Mouse (Mus musculus): Measurements from ENCODE around the gene Zfp879. TPM values are rescaled to one million over a fixed set of nuclear protein-coding genes. Genes with fewer than 3 reads are reported as not detected.
A peak's percentile ranks its signal among the peaks of the same experiment; 100 is the strongest.

Zfp879 gene
- polyA plus RNA-seq, 2 experiments, result 0.66 to 0.89 TPM

DNA sequence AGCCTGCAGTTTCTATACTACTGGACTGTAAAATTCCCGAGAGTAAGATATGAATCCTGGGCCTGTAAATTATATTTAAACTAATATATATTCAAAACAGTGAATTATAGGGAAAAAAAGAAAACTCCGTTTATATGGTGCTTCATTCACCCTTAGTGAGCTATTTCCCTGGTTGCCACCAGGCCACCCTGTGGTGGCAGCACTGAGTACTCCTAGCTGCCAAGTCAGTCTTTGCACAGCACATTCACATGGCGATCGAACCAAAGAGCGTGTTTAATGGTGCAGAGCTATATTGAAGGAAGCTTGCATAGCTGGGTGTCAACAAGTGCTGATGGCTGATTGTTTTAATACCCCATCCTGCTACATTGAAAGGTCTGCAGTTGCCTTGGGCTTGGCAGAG, 5.7 kb upstream of the Zfp879 start:
- Histone ChIP-seq H3K27me3 (ENCODE audit: control insufficient read depth, insufficient read depth, low read length) (peaks cover 48% of the 10 kb centered on the region), H3K36me3 (ENCODE audit: control insufficient read depth, insufficient read depth, low read length) (no peaks in the 10 kb centered on the region), H3K9me3 (ENCODE audit: control insufficient read depth, low read length) (no peaks in the 10 kb centered on the region; the same call in 1 of the 2 replicates), H3K4me2 (replicated peaks; ENCODE audit: low read depth, low read length, severe bottlenecking) (no peak overlapping the region), H3K4me3 (replicated peaks; ENCODE audit: low read length) (no peak overlapping the region), H3K4me1 (ENCODE audit: control insufficient read depth, insufficient read depth, low read length) (peaks cover 5% of the 10 kb centered on the region), H3K27ac (replicated peaks; ENCODE audit: low read depth, low read length) (no peak overlapping the region), H3K9ac (ENCODE audit: low read depth, low read length, severe bottlenecking) (no peak overlapping the region)
- no peak for ATAC-seq (ENCODE audit: low FRiP score, low read depth)
- WGBS, result 79% methylated on average over 5 of the region's 5 CpGs
- no peak for TF ChIP-seq POLR2A (IDR thresholded peaks at IDR 0.05; ENCODE audit: borderline replicate concordance, extremely low read depth, insufficient read depth, insufficient read length)
- no peak for DNase-seq (ENCODE audit: low spot score)

GRCm38 (mm10) chr11:50845951-50846350, 4.6 kb upstream of the Zfp879 start:
- no peak overlapping the region for H3K27ac ChIP-seq (replicated peaks; ENCODE audit: low read depth, low read length)
- no peaks in the 10 kb centered on the region; the same call in 1 of the 2 replicates for H3K9me3 ChIP-seq (ENCODE audit: control insufficient read depth, low read length)
- no peak overlapping the region for H3K4me3 ChIP-seq (replicated peaks; ENCODE audit: low read length)
- 89% methylated on average over 3 of the region's 3 CpGs for WGBS
- peaks cover 37% of the 10 kb centered on the region for H3K27me3 ChIP-seq (ENCODE audit: control insufficient read depth, insufficient read depth, low read length)
- no peak for TF ChIP-seq POLR2A (IDR thresholded peaks at IDR 0.05; ENCODE audit: borderline replicate concordance, extremely low read depth, insufficient read depth, insufficient read length)
- DNase-seq (ENCODE audit: low spot score) (no peak), ATAC-seq (ENCODE audit: low FRiP score, low read depth) (no peak)
- H3K4me2 ChIP-seq (replicated peaks; ENCODE audit: low read depth, low read length, severe bottlenecking), result no peak overlapping the region
- no peak overlapping the region for H3K9ac ChIP-seq (ENCODE audit: low read depth, low read length, severe bottlenecking)
- H3K4me1 ChIP-seq (ENCODE audit: control insufficient read depth, insufficient read depth, low read length), result peaks cover 6% of the 10 kb centered on the region
- H3K36me3 ChIP-seq (ENCODE audit: control insufficient read depth, insufficient read depth, low read length), result no peaks in the 10 kb centered on the region

- H3K27ac ChIP-seq (replicated peaks; ENCODE audit: low read depth, low read length), result no peak overlapping the region
- peaks cover 8% of the 10 kb centered on the region for H3K4me1 ChIP-seq (ENCODE audit: control insufficient read depth, insufficient read depth, low read length)
- no peaks in the 10 kb centered on the region for H3K27me3 ChIP-seq (ENCODE audit: control insufficient read depth, insufficient read depth, low read length)
- peaks cover 5% of the 10 kb centered on the region; the same call in 1 of the 2 replicates for H3K36me3 ChIP-seq (ENCODE audit: control insufficient read depth, insufficient read depth, low read length)
- H3K4me3 ChIP-seq (replicated peaks; ENCODE audit: low read length), result no peak overlapping the region
- ATAC-seq (ENCODE audit: low FRiP score, low read depth), result no peak
- no peak overlapping the region for H3K4me2 ChIP-seq (replicated peaks; ENCODE audit: low read depth, low read length, severe bottlenecking)
- peaks cover 10% of the 10 kb centered on the region; the same call in 1 of the 2 replicates for H3K9me3 ChIP-seq (ENCODE audit: control insufficient read depth, low read length)
- no peak for DNase-seq (ENCODE audit: low spot score)
- no peak for TF ChIP-seq POLR2A (IDR thresholded peaks at IDR 0.05; ENCODE audit: borderline replicate concordance, extremely low read depth, insufficient read depth, insufficient read length)
- WGBS, result 84% methylated on average over 4 of the region's 4 CpGs
- H3K9ac ChIP-seq (ENCODE audit: low read depth, low read length, severe bottlenecking), result no peak overlapping the region
Measured at GRCm38 (mm10) chr11:50835727-50836126, 5.6 kb downstream of the Zfp879 start.

GRCm38 (mm10) chr11:50827010-50827953, 14.1 kb downstream of the Zfp879 start, which contains the start of gene Zfp354c:
Gene Zfp354c, minus strand, starts transcription at chr11:50827724.
- peak within 1 kb of the TSS; percentile 87 for H3K4me3 ChIP-seq (replicated peaks; ENCODE audit: low read length)
- WGBS, result under 1% methylated on average over 43 of the region's 45 CpGs
- H3K9ac ChIP-seq (ENCODE audit: low read depth, low read length, severe bottlenecking), result peak within 1 kb of the TSS; percentile 96
- DNase-seq (ENCODE audit: low spot score) (peak; percentile 89), ATAC-seq (ENCODE audit: low FRiP score, low read depth) (peak; percentile 96)
- H3K27ac ChIP-seq (replicated peaks; ENCODE audit: low read depth, low read length), result peak within 1 kb of the TSS; percentile 85
- peak within 1 kb of the TSS; percentile 52 for H3K4me2 ChIP-seq (replicated peaks; ENCODE audit: low read depth, low read length, severe bottlenecking)
- H3K36me3 ChIP-seq (ENCODE audit: control insufficient read depth, insufficient read depth, low read length), result peaks cover 38% of the 10 kb centered on the region
- no peaks in the 10 kb centered on the region for H3K27me3 ChIP-seq (ENCODE audit: control insufficient read depth, insufficient read depth, low read length)
- H3K4me1 ChIP-seq (ENCODE audit: control insufficient read depth, insufficient read depth, low read length), result peaks cover 8% of the 10 kb centered on the region
- peak; percentile 68; the same call in 1 of the 2 replicates for TF ChIP-seq POLR2A (IDR thresholded peaks at IDR 0.05; ENCODE audit: borderline replicate concordance, extremely low read depth, insufficient read depth, insufficient read length)
- no peaks in the 10 kb centered on the region for H3K9me3 ChIP-seq (ENCODE audit: control insufficient read depth, low read length)

DNA sequence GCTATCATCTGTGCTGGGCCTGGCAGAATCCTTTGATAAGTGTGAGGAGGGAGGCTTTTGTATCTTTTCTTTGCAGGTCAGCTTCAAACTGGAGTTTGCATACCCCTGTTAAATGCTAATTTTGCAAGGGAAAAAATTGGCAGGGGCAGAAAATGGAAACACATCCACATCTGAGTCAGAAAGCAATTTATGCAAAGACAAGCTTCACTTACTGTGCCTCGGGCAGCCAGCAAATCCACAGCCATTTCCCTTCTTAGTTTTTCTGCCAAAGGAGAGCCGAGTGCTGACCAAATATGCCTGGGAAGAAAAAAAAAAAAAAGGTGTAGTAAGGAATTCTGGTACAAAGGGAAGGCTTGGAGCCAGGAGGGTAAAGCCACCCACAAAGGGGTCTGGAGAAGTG, 15.1 kb downstream of the Zfp879 start:
- Histone ChIP-seq H3K36me3 (ENCODE audit: control insufficient read depth, insufficient read depth, low read length) (peaks cover 49% of the 10 kb centered on the region), H3K27ac (replicated peaks; ENCODE audit: low read depth, low read length) (0 out of 2 replicates have a peak overlapping the region, but pooled peaks have one; percentile 85), H3K27me3 (ENCODE audit: control insufficient read depth, insufficient read depth, low read length) (no peaks in the 10 kb centered on the region), H3K4me2 (replicated peaks; ENCODE audit: low read depth, low read length, severe bottlenecking) (peak overlapping the region; percentile 52), H3K4me3 (replicated peaks; ENCODE audit: low read length) (peak overlapping the region; percentile 87), H3K9ac (ENCODE audit: low read depth, low read length, severe bottlenecking) (peak overlapping the region; percentile 96), H3K4me1 (ENCODE audit: control insufficient read depth, insufficient read depth, low read length) (peaks cover 8% of the 10 kb centered on the region), H3K9me3 (ENCODE audit: control insufficient read depth, low read length) (no peaks in the 10 kb centered on the region)
- TF ChIP-seq POLR2A (IDR thresholded peaks at IDR 0.05; ENCODE audit: borderline replicate concordance, extremely low read depth, insufficient read depth, insufficient read length), result no peak
- 36% methylated on average over 2 of the region's 2 CpGs for WGBS
- ATAC-seq (ENCODE audit: low FRiP score, low read depth), result no peak
- DNase-seq (ENCODE audit: low spot score), result no peak
